Mouse (Mus musculus) hematopoietic multipotent progenitor cell, adult 10-12 weeks (in vitro differentiated cells): Measurements from ENCODE around the gene Casp7. TPM values are rescaled to one million over a fixed set of nuclear protein-coding genes. Genes with fewer than 3 reads are reported as not detected.

Source experiments
- polyA plus RNA-seq: library from polyadenylated mRNA; stranded (reverse); fragments of >175 nt; gene quantifications from 2 replicates; pipeline ENCODE4 v1.2.3, GENCODE M21; 2012; ENCODE audit warnings: low replicate concordance

Gene Casp7
- 4.1 and 8.2 TPM in 2 replicates for polyA plus RNA-seq

GRCm38 (mm10) chr19:56396669-56397621, at the start of gene Casp7:
Casp7 (plus strand) TSS chr19:56397129.

DNA sequence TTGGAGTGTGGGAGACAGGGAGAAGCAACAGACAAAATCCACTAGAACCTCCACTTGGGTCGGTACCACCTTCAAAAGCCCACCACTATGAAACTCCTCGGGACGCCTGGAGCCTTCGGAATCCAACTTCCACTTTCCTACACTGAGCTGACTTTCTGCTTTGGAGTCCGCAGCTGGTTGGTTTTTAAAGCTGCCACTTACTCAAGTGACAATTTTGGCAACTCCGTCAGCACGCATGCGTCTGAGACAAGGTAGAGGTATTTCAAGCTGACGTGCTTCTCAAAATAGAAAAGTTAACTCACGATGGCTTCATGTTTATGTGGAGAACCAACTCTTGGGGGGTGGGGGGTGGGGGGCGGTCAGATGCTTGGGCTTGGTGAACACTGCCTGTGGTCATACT, 7.0 kb upstream of the Casp7 start, which contains the start of gene Nrap:
Gene Nrap, minus strand, starts transcription at position 159 of the 400 bp plus-strand sequence.

GRCm38 (mm10) chr19:56461522-56462101, 64.7 kb downstream of the Casp7 start, which contains the start of gene Plekhs1:
Plekhs1 (plus strand) TSS chr19:56461640.

Other genes with a start within 250 kb of the Casp7 start
- not detected in 2 replicates for gene Habp2, start 110.0 kb upstream of the Casp7 start, polyA plus RNA-seq
- 0.03 and 0.09 TPM in 2 replicates for gene Nrap, start 7.1 kb upstream of the Casp7 start, polyA plus RNA-seq
- gene Plekhs1, start 64.5 kb downstream of the Casp7 start, polyA plus RNA-seq: 0.09 TPM in 1 of 2 replicates, not detected in the other
- 0.22 and 1.7 TPM in 2 replicates for gene Dclre1a, start 151.1 kb downstream of the Casp7 start, polyA plus RNA-seq
- gene Nhlrc2, start 151.1 kb downstream of the Casp7 start, polyA plus RNA-seq: 5.2 and 8.6 TPM in 2 replicates